Mouse (Mus musculus): ENCODE data around the gene Tenm4.

Gene Tenm4

GRCm38 (mm10) chr7:96170924-96171595 lies at the start of gene Tenm4:
Tenm4 (plus strand) TSS chr7:96171246.
- no peak for DNase-seq

DNA sequence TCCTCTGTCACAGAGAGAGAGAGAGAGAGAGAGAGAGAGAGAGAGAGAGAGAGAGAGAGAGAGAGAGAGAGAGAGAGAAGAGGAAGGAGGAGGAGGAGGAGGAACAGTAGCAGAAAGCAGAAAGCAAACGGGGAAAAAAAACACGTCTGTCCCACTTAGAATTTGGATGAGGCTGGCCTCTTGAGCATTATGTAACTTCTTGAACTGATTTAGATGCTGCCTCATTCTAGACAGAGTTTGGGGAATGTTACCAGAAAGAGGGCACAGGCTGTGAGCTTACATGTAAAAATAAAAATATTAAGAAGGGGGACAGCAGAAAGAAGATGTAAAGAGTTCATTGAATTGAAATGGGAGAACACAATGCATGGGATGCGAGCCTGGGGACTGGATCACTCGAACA lies 40.3 kb upstream of the Tenm4 start:
- no peak for DNase-seq

DNA sequence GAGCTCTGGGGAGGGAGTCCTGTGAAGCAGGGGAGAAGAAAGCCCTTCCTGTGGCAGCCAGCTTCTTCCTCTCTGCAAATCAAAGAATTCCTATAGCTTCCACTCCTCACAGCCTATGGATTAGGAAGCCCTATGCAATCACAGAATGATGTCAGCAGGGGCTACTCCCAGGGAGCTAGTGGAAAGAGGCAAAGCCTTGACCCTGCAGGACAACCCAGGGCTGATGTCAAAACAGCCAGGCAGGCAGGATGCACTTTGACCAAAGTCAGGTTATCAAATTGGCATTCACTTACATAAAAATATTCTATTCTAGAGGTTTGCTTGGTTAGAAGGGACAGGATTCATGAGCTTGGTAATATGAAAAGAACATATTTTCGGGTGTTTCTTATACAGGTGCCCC lies 39.9 kb upstream of the Tenm4 start:
- DNase-seq, result no peak

GRCm38 (mm10) chr7:96136497-96136961 lies 34.5 kb upstream of the Tenm4 start:
- peak; percentile 42 to 74 for DNase-seq

DNA sequence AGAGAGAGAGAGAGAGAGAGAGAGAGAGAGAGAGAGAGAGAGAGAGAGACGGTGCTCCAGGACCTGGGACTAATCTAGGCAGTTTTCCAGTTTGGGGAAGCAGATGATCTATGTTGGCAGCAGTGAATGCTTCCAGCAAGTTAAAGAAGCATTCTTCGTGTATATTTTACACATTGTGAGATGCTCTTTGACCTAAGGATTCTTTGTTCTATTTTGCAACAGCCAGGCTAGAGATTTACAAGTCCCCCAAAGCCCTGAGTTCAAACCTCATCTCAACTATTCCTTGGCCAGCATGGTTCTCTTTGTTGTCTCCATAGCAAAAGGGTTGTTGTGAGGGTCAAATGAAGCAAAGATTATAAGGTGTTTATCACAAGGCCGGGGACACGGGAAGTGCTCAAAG lies 29.2 kb upstream of the Tenm4 start:
- no peak for DNase-seq

DNA sequence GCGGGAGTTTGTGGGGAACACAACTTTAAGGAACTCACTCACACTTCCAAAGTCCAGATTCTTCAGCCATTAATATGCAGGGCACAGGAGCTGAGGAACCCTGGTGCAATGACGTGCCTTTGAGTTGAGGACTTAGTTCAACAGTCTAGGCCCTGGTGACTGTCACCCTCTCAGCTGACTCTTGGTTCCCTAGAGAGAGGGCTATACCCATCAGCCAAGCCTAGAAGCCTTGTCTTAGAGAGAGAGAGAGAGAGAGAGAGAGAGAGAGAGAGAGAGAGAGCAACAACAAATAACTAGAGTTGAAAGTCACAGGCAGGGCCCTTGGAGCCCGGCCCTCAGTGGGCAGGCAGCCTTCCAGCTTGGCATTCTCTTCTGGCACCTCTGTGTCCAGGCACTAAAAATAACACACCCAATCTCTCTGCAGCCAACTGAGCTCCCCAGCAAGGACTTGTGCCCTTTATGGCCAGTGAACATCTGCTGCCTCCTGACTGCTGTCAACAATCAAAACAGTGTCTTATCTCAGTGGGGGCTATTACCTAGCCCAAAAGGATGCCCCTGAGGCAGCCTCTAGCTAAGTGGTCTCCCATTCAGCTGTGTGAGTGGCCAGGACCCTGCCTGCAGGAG lies 28.0 kb upstream of the Tenm4 start:
- peak; percentile 81 to 82 for DNase-seq

GRCm38 (mm10) chr7:96147436-96147835 lies 23.6 kb upstream of the Tenm4 start:
- no peak for DNase-seq

GRCm38 (mm10) chr7:96148191-96148590 lies 22.9 kb upstream of the Tenm4 start:
- DNase-seq, result no peak

- peak; percentile 35 to 85 for DNase-seq
Observed at GRCm38 (mm10) chr7:96151277-96151676, 19.8 kb upstream of the Tenm4 start.

- DNase-seq, result no peak
Observed at GRCm38 (mm10) chr7:96151961-96152360, 19.1 kb upstream of the Tenm4 start.

DNA sequence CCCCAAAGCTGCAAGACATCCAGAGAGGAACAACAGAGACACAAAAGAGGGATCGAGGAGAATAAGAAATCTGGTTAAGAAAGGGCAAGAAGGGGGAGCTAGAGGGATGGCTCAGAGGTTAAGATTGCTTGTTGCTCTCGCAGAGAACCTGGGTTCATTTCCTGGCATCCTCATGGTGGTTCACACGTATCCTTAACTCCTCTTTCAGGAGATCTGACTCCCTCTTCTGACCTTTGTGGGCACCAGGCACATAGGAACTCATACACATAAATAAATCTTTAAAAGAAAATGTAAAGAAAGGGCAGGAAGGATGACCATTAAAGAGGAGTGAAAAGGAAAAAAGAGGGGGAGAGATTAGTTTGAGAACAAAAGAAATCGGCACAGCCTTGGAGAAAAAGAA lies 18.6 kb upstream of the Tenm4 start:
- no peak for DNase-seq

GRCm38 (mm10) chr7:96152924-96153359 lies 18.1 kb upstream of the Tenm4 start:
- DNase-seq, result peak; percentile 39 to 40

DNA sequence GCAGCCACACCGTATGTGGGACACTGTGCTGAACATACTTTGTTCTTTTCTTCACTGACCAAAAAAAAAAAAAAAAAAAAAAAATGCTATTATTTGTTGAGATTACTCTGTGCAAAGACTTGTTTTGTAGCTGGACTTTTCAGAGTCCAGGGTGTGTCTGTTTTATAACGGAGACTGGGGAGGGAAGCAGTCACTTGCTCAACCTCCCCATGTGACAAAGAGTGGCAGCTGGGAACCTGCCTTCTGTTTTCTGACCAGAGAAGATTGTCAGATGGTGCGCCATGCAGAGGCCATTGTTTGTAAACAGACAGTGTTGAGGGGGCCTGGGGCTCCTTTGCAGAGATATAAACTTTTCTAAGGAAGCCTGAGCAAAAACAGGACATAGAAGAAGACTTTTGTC lies 17.0 kb upstream of the Tenm4 start:
- no peak for DNase-seq

- no peak for DNase-seq
Observed at GRCm38 (mm10) chr7:96156481-96157255, 14.4 kb upstream of the Tenm4 start.

GRCm38 (mm10) chr7:96164141-96164540 lies 6.9 kb upstream of the Tenm4 start:
- no peak for DNase-seq

- no peak for DNase-seq
Observed at GRCm38 (mm10) chr7:96168921-96169320, 2.1 kb upstream of the Tenm4 start.

DNA sequence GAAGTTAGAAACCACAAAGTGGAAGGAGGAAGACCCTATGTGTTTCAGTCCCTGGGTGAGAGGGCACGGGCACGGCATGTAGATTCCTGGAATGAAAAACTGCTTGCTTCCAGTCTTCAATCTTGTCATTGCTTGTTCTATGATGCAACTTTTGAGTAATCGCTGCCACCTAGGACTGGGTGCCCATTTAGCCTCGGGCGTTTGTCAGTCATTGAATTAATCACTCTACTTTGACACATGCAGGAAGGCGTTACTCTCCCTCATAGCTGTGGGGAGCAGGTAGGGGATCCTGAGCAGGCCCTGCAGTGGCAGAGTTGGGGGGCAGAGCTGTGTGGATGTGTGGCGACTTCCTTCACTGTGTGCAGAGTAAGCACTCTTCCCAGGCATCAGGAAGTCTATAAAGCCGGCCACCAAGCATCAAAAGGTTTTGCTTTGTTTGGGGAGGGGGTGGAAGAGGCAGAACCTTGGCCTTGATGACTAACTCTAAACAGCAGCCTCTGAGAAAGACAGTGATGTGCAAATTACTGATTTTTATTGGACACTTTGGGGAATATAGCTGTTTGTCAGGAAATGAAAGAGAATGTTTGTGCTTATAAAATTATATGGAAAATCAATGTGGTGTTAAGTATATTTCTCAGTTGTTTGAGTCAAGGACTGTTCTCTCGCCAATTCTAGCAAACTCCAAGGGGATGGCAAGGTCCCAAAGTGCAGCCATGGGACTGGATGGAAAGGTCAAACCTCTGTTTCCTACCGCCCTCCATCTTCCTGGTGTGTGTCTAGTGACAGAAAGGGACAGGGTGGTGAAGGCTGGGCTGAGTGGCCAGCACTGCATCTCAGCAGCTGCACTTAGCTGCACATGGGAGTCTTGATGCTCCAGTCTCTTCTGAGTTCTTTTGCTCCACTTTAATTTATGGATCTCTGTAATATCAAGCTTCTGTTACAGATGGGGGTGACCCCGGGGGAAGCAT lies 834 bp downstream of the Tenm4 start:
- DNase-seq, result no peak

DNA sequence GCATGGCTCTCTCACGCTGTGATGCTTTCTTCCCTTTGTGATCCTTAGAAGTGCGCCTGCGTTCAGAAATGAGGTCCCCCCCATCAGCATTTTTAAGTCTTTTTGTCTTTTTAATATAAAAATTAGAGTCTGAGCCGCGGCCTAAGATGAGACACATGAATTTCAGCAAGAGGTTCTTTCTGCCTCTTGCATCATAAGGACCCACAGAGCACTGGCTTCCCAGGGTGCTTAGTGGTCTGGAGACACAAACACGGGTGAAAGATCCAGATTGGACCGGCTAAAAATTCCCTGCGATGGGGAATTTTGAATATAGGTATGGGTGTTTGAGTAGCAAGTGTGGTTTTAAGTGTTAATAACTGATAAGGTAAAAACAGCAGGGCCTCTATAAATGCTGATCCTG lies 5.7 kb downstream of the Tenm4 start:
- DNase-seq, result no peak

DNA sequence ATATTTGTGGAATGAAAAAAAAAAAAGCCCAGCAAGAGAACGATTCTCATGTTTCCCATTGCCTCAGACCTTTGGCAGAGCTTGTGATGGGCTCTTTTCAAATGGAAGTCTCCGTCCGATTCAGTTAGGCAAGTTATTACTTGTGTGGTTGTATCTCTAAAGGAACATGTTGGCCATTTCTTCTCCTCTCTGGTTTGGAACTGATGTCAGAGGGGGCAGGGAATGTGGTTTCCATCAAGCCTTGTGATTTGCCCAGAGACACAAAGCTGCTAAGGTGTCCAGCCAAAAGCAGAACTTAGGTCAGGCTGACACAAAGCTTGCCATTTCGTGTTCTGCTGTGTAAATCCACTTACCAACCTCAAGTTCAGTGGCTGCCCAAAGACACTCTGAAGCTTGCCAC lies 10.7 kb downstream of the Tenm4 start:
- no peak for DNase-seq

- DNase-seq, result no peak
Observed at GRCm38 (mm10) chr7:96183195-96183594, 12.1 kb downstream of the Tenm4 start.

DNA sequence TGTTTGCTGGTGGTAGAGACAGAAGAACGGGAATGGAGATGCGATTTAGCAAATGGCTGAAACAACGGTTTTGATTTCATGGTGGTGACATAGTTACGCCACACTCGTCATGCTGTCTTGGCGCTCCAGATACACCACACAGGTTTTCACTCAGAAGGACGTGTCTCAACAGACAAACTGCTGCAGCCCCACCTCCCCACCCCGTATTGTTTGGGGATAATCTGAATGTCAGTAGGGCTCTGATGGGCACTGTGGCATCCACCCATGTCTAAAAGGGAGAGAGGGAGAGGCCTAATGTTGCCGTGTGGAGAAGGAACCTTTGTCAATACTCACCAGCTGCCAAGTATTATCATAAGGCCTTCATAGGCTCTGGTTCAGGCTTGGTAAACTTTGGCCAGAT lies 14.4 kb downstream of the Tenm4 start:
- no peak for DNase-seq

GRCm38 (mm10) chr7:96203812-96204560 lies 32.9 kb downstream of the Tenm4 start:
- DNase-seq, result no peak

Measured in kidney, adult 8-10 months (tissue).